Mouse (Mus musculus): ENCODE measurements around the gene Gjc2.
A peak's percentile ranks its signal among the peaks of the same experiment; 100 is the strongest.

DNA sequence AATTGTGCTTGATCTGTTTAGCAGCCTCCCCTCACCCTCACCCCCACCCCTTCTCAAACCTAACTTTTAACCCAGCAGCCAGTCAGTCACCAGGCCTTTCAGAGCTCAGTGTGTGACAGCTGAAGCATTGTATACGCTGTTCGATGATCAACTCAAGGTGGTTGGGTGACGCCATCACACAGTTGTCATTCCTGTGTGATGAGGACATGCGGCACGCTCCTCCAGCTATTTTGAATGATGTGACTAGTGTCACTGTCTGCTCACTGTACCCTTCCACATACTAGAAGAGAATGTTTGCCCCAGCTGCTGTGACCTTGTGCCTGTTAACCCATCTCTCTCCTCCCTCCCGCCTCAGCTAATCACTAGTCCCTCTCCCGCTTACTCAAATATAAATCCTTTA lies 28.8 kb downstream of the Gjc2 start:
- TF ChIP-seq POLR2A (IDR thresholded peaks at IDR 0.05; ENCODE audit: insufficient read length, low read depth) = no peak
- TF ChIP-seq USF1 (IDR thresholded peaks at IDR 0.05; ENCODE audit: low read depth) = no peak
- no peak for TF ChIP-seq POLR2AphosphoS2 (IDR thresholded peaks at IDR 0.05; ENCODE audit: insufficient read length, low read depth)
- no peak for TF ChIP-seq E2F4 (IDR thresholded peaks at IDR 0.05; ENCODE audit: insufficient read depth)
- TF ChIP-seq TCF3 (IDR thresholded peaks at IDR 0.05; ENCODE audit: insufficient read length, low read depth) = peak; percentile 24
- TF ChIP-seq CEBPB (IDR thresholded peaks at IDR 0.05; ENCODE audit: insufficient read depth, poor library complexity, severe bottlenecking) = no peak
- no peak for TF ChIP-seq MAX (IDR thresholded peaks at IDR 0.05; ENCODE audit: low read depth)
- no peak for TF ChIP-seq TCF12 (IDR thresholded peaks at IDR 0.05; ENCODE audit: insufficient read depth, poor library complexity, severe bottlenecking)
- peak in 2 of 3 experiments; percentile 24 to 77 for TF ChIP-seq MYOG (IDR thresholded peaks at IDR 0.05; ENCODE audit: control insufficient read depth in 1 of 3, insufficient read depth in 1 of 3, insufficient read length in 2 of 3, low read depth in 2 of 3)
- no peak for TF ChIP-seq REST (IDR thresholded peaks at IDR 0.05; ENCODE audit: insufficient read depth, insufficient read length)
- TF ChIP-seq MYOD1 (IDR thresholded peaks at IDR 0.05; ENCODE audit: control insufficient read depth in 1 of 3, insufficient read length in 2 of 3, low read depth in 2 of 3) = peak in 2 of 3 experiments; percentile 28 to 78
